12 mouse cellular contexts compared by ENCODE assay signal in genomic region chr9:41285266-41286144, GRCm38 (mm10).
DNase-seq lines count a peak whose midpoint lies in the region; ATAC-seq and TF ChIP-seq lines count a peak whose summit lies in the region.
"Had no signal": no experiment of that assay in that cellular context is flagged by ENCODE, and none has a peak within 500 bp of the region (broad histone marks: within the 10 kb centered on the region; RNA-seq: fewer than 3 reads in every experiment).

No protein-coding gene starts in this region.

- H3K4me2 ChIP-seq in hindbrain, embryonic 14.5 days (replicated peaks): peak overlapping the region; percentile 24; the same call in 1 of the 2 replicates
- no peak overlapping the region for H3K4me2 ChIP-seq in neural tube, embryonic 15.5 days
- H3K4me2 ChIP-seq: embryonic facial prominence, embryonic 12.5 days; liver, embryonic 15.5 days had no signal

- no peak for TF ChIP-seq CTCF in lung, adult 2 months (IDR thresholded peaks at IDR 0.05; ENCODE audit: insufficient read depth, low read length)

- no peak overlapping the region for H3K4me3 ChIP-seq in lung, adult 2 months (replicated peaks; ENCODE audit: extremely low read depth, low read depth, low read length)
- H3K4me3 ChIP-seq in hindbrain, embryonic 14.5 days (replicated peaks; ENCODE audit: low read length): no peak overlapping the region
- no peak overlapping the region for H3K4me3 ChIP-seq in neural tube, embryonic 15.5 days (replicated peaks)
- H3K4me3 ChIP-seq: embryonic facial prominence, embryonic 12.5 days; liver, embryonic 15.5 days; myocyte had no signal

- peak; percentile 15 for DNase-seq in adrenal gland, postnatal 10 days
- DNase-seq in adrenal gland, adult 18-20 months (ENCODE audit: low spot score in 2 of 2): no peak
- DNase-seq in lung, postnatal 10 days: peak; percentile 42
- no peak for DNase-seq in lung, adult 2 months
- peak; percentile 65 for DNase-seq in hindbrain, embryonic 14.5 days (ENCODE audit: low spot score)
- DNase-seq in right cerebral cortex, postnatal 4 days: no peak
- no peak for DNase-seq in thymus, postnatal 4 days
- DNase-seq: kidney, adult 8-10 months had no signal

- TF ChIP-seq POLR2A in lung, adult 2 months (IDR thresholded peaks at IDR 0.05; ENCODE audit: borderline replicate concordance, extremely low read depth, low read depth, low read length): no peak

- WGBS in lung, adult 2 months: 44% methylated on average over 8 of the region's 8 CpGs
- 29% methylated on average over 8 of the region's 8 CpGs for WGBS in hindbrain, embryonic 14.5 days
- WGBS in neural tube, embryonic 15.5 days: 30% methylated on average over 8 of the region's 8 CpGs

- 0 out of 2 replicates have a peak, but pooled peaks cover 7% of the 10 kb centered on the region for H3K9me3 ChIP-seq in hindbrain, embryonic 14.5 days (ENCODE audit: control insufficient read depth, low read length)
- H3K9me3 ChIP-seq in neural tube, embryonic 15.5 days (replicated peaks): no peaks in the 10 kb centered on the region
- H3K9me3 ChIP-seq: embryonic facial prominence, embryonic 12.5 days; liver, embryonic 15.5 days had no signal

- H3K27me3 ChIP-seq in hindbrain, embryonic 14.5 days (ENCODE audit: control insufficient read depth, insufficient read depth, low read length): no peaks in the 10 kb centered on the region
- no peaks in the 10 kb centered on the region for H3K27me3 ChIP-seq in neural tube, embryonic 15.5 days (replicated peaks)
- H3K27me3 ChIP-seq: embryonic facial prominence, embryonic 12.5 days; liver, embryonic 15.5 days had no signal

- no peaks in the 10 kb centered on the region for H3K4me1 ChIP-seq in lung, adult 2 months (ENCODE audit: control insufficient read depth, insufficient read depth, low read length)
- H3K4me1 ChIP-seq in hindbrain, embryonic 14.5 days (replicated peaks; ENCODE audit: control insufficient read depth, insufficient read depth, low read length): peaks cover 20% of the 10 kb centered on the region
- H3K4me1 ChIP-seq in neural tube, embryonic 15.5 days: peaks cover 9% of the 10 kb centered on the region
- H3K4me1 ChIP-seq: embryonic facial prominence, embryonic 12.5 days; liver, embryonic 15.5 days had no signal

- H3K27ac ChIP-seq in hindbrain, embryonic 14.5 days: peak overlapping the region; percentile 73
- peak overlapping the region; percentile 39 for H3K27ac ChIP-seq in neural tube, embryonic 15.5 days (replicated peaks)
- H3K27ac ChIP-seq: embryonic facial prominence, embryonic 12.5 days; liver, embryonic 15.5 days had no signal

- peak; percentile 83; the same call in 1 of the 2 replicates for ATAC-seq in hindbrain, embryonic 14.5 days (ENCODE audit: low FRiP score)
- peak; percentile 84 for ATAC-seq in neural tube, embryonic 15.5 days (ENCODE audit: low FRiP score)

- H3K9ac ChIP-seq in hindbrain, embryonic 14.5 days: 0 out of 2 replicates have a peak overlapping the region, but pooled peaks have one; percentile 2
- no peak overlapping the region for H3K9ac ChIP-seq in neural tube, embryonic 15.5 days (replicated peaks)
- H3K9ac ChIP-seq: embryonic facial prominence, embryonic 12.5 days; liver, embryonic 15.5 days had no signal

- H3K36me3 ChIP-seq in hindbrain, embryonic 14.5 days (replicated peaks; ENCODE audit: control insufficient read depth, insufficient read depth): no peaks in the 10 kb centered on the region
- H3K36me3 ChIP-seq in neural tube, embryonic 15.5 days: no peaks in the 10 kb centered on the region
- H3K36me3 ChIP-seq: embryonic facial prominence, embryonic 12.5 days; liver, embryonic 15.5 days had no signal

Comparison
In these comparisons a context has a peak if more than half of its experiments do, and no peak if none do; other contexts are left out.
1. DNase-seq: peak in adrenal gland, postnatal 10 days (single experiment), lung, postnatal 10 days (single experiment) and hindbrain, embryonic 14.5 days (single experiment); none in adrenal gland, adult 18-20 months (0 of 2), lung, adult 2 months (single experiment), right cerebral cortex, postnatal 4 days (single experiment) and thymus, postnatal 4 days (single experiment).